Mouse (Mus musculus): ENCODE measurements around the gene Gm17482. TPM values are rescaled to one million over a fixed set of nuclear protein-coding genes. Genes with fewer than 3 reads are reported as not detected.

Gene Gm17482
- polyA plus RNA-seq, 1 experiment, result not detected

DNA sequence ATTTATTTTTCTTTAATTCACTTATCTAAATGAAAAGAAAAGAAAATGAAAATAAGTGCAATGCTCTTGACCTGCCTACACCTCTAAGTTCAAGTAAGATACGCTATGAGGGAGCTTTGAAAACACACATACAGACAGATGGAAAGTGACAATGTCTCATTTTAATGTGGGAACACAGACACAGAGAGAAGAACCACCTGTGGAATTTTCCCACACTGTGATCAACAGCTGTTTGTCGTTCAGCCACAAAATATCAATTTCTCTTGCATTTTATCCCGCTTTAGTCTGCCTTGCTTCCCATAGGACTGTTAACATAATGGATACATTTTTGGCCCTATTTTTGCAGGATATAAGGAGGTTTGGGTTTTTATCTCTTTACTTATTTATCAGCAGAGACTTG is 16.3 kb upstream of the Gm17482 start:
- DNase-seq (ENCODE audit: low read depth in 1 of 2, low spot score in 2 of 2), result no peak
- H3K4me3 ChIP-seq (ENCODE audit: extremely low read depth, insufficient read depth, insufficient read length), result no peak overlapping the region
- H3K27me3 ChIP-seq (ENCODE audit: control insufficient read depth, insufficient read depth, low read length), result no peaks in the 10 kb centered on the region
- H3K4me1 ChIP-seq (ENCODE audit: control insufficient read depth, insufficient read depth, insufficient read length), result no peaks in the 10 kb centered on the region
- no peak overlapping the region for H3K27ac ChIP-seq (ENCODE audit: insufficient read depth, low read length)
- TF ChIP-seq POLR2A (IDR thresholded peaks at IDR 0.05; ENCODE audit: low read depth, low read length), result no peak
- TF ChIP-seq CTCF (IDR thresholded peaks at IDR 0.05; ENCODE audit: extremely low read depth, insufficient read depth, insufficient read length, insufficient replicate concordance), result no peak
- no peaks in the 10 kb centered on the region for H3K36me3 ChIP-seq (ENCODE audit: control insufficient read depth, insufficient read depth, low read length)
- 91% methylated on average over 3 of the region's 3 CpGs for WGBS

DNA sequence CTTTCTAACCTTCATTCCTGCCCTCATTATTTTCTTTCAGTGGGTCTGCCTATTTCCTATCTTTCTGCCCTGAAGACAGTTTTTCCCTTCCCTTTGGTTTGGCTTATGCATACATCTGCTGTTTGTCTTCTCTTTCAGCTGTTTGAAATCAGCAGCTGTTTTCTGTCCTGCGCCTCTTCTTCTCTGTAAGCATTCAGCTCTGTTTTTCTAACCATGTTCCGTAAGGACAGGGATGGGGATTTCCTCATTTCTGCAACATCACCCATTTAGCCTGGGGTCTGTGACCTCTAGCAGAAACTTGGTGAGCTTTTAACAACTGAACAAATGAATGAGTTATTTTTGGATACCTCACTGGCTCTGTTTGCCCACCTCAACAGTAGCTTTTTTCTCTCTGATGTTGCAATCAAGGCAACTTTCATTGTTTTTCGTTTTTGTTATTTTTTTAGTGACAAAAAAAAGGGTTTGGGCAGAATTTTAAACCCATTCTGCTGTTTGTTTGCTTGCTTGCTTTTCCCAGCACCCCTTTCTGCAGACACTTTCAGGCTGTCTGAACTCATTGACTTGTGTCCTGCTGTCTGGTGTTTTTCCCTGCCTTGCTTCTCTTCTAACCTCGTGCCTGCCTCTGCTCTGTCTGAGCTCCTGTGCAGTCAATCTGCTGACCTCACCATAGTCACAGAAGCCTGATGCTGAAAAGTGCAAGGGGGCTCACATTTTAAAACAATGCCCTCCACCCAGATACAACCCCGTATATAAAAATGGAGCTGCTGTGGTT is 14.8 kb upstream of the Gm17482 start:
- Histone ChIP-seq H3K27ac (ENCODE audit: insufficient read depth, low read length) (no peak overlapping the region), H3K36me3 (ENCODE audit: control insufficient read depth, insufficient read depth, low read length) (no peaks in the 10 kb centered on the region), H3K4me3 (ENCODE audit: extremely low read depth, insufficient read depth, insufficient read length) (no peak overlapping the region), H3K4me1 (ENCODE audit: control insufficient read depth, insufficient read depth, insufficient read length) (no peaks in the 10 kb centered on the region), H3K27me3 (ENCODE audit: control insufficient read depth, insufficient read depth, low read length) (no peaks in the 10 kb centered on the region)
- no peak for DNase-seq (ENCODE audit: low read depth in 1 of 2, low spot score in 2 of 2)
- 55% methylated on average over 5 of the region's 5 CpGs for WGBS
- no peak for TF ChIP-seq CTCF (IDR thresholded peaks at IDR 0.05; ENCODE audit: extremely low read depth, insufficient read depth, insufficient read length, insufficient replicate concordance)
- TF ChIP-seq POLR2A (IDR thresholded peaks at IDR 0.05; ENCODE audit: low read depth, low read length), result no peak

DNA sequence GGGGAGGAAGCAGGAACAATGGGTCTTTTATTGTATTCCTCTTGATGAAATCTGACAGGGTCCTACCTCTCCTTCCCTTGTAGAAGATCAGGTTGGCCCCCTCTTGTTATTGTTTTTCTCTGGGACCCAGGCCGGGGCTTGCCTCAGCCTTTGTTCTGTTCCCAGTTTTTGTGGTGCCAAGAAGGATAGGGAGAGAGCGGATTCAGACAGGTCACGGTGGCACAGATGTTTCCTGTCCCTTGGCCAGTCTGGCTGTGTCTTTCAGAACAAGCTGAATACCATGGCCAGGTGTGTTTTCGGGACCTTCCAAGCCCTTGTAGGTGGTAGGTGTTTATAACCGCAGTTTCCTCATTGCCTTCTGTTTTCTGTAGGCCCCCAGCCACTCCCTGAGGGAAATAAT is 14.0 kb upstream of the Gm17482 start:
- no peak for DNase-seq (ENCODE audit: low read depth in 1 of 2, low spot score in 2 of 2)
- no peak overlapping the region for H3K4me3 ChIP-seq (ENCODE audit: extremely low read depth, insufficient read depth, insufficient read length)
- H3K27me3 ChIP-seq (ENCODE audit: control insufficient read depth, insufficient read depth, low read length), result no peaks in the 10 kb centered on the region
- no peaks in the 10 kb centered on the region for H3K4me1 ChIP-seq (ENCODE audit: control insufficient read depth, insufficient read depth, insufficient read length)
- WGBS, result 17% methylated on average over 5 of the region's 5 CpGs
- TF ChIP-seq POLR2A (IDR thresholded peaks at IDR 0.05; ENCODE audit: low read depth, low read length) (no peak), CTCF (IDR thresholded peaks at IDR 0.05; ENCODE audit: extremely low read depth, insufficient read depth, insufficient read length, insufficient replicate concordance) (no peak)
- H3K27ac ChIP-seq (ENCODE audit: insufficient read depth, low read length), result no peak overlapping the region
- no peaks in the 10 kb centered on the region for H3K36me3 ChIP-seq (ENCODE audit: control insufficient read depth, insufficient read depth, low read length)

DNA sequence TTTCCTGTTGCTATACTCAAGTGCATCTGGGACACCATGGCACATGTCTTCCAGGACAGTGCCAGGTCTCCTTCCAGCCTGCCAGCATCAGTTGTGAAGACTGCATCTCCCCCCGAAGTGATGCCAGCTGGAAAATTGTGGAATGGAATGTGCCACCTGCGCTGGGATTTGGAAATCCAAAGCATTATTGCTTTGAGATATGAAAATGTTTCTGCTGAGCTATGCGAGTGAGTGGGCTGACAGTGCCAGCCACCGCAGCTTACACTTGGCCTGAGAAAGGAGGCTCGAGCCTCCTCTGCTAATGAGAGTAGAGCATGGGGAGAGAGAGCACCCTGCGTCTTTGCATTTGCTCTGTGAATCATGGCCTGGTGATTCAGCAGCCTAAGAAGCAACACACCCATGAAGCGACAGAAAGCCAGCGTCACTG is 5.9 kb upstream of the Gm17482 start:
- WGBS, result 93% methylated on average over 8 of the region's 8 CpGs
- Histone ChIP-seq H3K4me1 (ENCODE audit: control insufficient read depth, insufficient read depth, insufficient read length) (no peaks in the 10 kb centered on the region), H3K27me3 (ENCODE audit: control insufficient read depth, insufficient read depth, low read length) (no peaks in the 10 kb centered on the region), H3K4me3 (ENCODE audit: extremely low read depth, insufficient read depth, insufficient read length) (no peak overlapping the region), H3K27ac (ENCODE audit: insufficient read depth, low read length) (no peak overlapping the region), H3K36me3 (ENCODE audit: control insufficient read depth, insufficient read depth, low read length) (no peaks in the 10 kb centered on the region)
- DNase-seq (ENCODE audit: low read depth in 1 of 2, low spot score in 2 of 2), result no peak
- no peak for TF ChIP-seq POLR2A (IDR thresholded peaks at IDR 0.05; ENCODE audit: low read depth, low read length)
- TF ChIP-seq CTCF (IDR thresholded peaks at IDR 0.05; ENCODE audit: extremely low read depth, insufficient read depth, insufficient read length, insufficient replicate concordance), result no peak

DNA sequence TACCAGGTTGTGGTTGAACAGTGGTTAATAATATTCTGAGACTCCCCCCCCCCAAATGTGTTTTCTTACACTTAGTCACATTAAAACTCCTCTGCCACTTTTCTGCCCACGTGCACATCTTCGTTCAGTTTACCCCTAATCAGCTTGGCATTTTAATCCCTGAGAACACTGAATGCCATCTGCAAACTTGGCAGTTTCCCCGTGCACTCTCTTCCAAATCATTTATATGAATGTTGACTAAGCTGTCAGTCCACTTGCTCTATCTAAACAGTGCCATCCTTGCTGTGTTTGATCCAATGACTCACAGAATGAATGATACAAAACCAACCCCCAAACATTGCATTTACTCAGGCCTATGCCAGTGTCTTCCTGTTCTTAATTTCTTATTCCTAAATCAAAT is 1.6 kb upstream of the Gm17482 start:
- DNase-seq (ENCODE audit: low read depth in 1 of 2, low spot score in 2 of 2), result no peak
- TF ChIP-seq CTCF (IDR thresholded peaks at IDR 0.05; ENCODE audit: extremely low read depth, insufficient read depth, insufficient read length, insufficient replicate concordance) (no peak), POLR2A (IDR thresholded peaks at IDR 0.05; ENCODE audit: low read depth, low read length) (no peak)
- WGBS, result 76% methylated on average over 3 of the region's 3 CpGs

DNA sequence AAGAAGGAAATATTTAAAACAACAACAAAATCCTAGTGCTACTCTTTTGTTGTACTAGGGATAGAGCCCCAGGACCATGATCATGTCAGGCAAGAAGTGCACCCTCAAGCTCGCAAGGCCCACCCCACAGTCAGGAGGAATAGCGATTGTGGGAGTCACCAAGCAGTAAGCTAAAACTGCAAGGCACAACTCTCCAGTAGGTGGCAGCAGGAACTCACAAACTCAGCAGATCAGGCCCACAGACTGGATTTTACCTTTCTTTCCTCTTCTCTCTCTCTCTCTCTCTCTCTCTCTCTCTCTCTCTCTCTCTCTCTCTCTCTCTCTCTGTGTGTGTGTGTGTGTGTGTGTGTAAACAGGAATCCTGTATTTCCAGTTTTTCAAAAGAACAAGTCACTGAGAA is 386 bp downstream of the Gm17482 start:
- DNase-seq (ENCODE audit: low read depth in 1 of 2, low spot score in 2 of 2), result peak; percentile 34 to 47
- Histone ChIP-seq H3K36me3 (ENCODE audit: control insufficient read depth, insufficient read depth, low read length) (no peaks in the 10 kb centered on the region), H3K4me1 (ENCODE audit: control insufficient read depth, insufficient read depth, insufficient read length) (no peaks in the 10 kb centered on the region), H3K27me3 (ENCODE audit: control insufficient read depth, insufficient read depth, low read length) (no peaks in the 10 kb centered on the region), H3K4me3 (ENCODE audit: extremely low read depth, insufficient read depth, insufficient read length) (no peak overlapping the region), H3K27ac (ENCODE audit: insufficient read depth, low read length) (no peak overlapping the region)
- 7% methylated on average over 2 of the region's 2 CpGs for WGBS
- TF ChIP-seq POLR2A (IDR thresholded peaks at IDR 0.05; ENCODE audit: low read depth, low read length) (no peak), CTCF (IDR thresholded peaks at IDR 0.05; ENCODE audit: extremely low read depth, insufficient read depth, insufficient read length, insufficient replicate concordance) (peak; percentile 75; the same call in 1 of the 2 replicates)

More for the DNA sequence above, 1.6 kb upstream of the Gm17482 start:
- Histone ChIP-seq H3K36me3 (ENCODE audit: control insufficient read depth, insufficient read depth, low read length) (no peaks in the 10 kb centered on the region), H3K27me3 (ENCODE audit: control insufficient read depth, insufficient read depth, low read length) (no peaks in the 10 kb centered on the region), H3K4me3 (ENCODE audit: extremely low read depth, insufficient read depth, insufficient read length) (no peak overlapping the region), H3K27ac (ENCODE audit: insufficient read depth, low read length) (no peak overlapping the region), H3K4me1 (ENCODE audit: control insufficient read depth, insufficient read depth, insufficient read length) (no peaks in the 10 kb centered on the region)

DNA sequence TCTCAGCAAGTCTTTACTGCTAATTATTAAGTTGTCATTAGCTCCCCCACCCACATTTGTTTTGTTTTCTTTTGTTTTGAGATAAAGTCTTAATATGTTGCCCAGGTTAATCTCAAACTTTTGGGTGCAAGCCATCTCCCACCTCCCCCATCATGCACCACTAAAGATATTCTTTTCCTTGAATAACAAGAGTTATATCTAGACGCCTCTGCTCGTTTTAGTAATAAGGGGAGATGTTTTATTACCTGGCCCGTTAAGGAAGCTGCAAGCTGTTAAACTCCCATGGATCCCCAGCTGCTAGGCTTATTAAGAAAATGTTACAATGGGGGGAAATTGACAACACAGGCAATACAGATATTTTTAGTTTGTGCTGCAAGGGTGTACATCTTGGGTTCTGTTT is 3.4 kb downstream of the Gm17482 start:
- no peak for DNase-seq (ENCODE audit: low read depth in 1 of 2, low spot score in 2 of 2)
- TF ChIP-seq CTCF (IDR thresholded peaks at IDR 0.05; ENCODE audit: extremely low read depth, insufficient read depth, insufficient read length, insufficient replicate concordance), result no peak
- TF ChIP-seq POLR2A (IDR thresholded peaks at IDR 0.05; ENCODE audit: low read depth, low read length), result no peak
- H3K27me3 ChIP-seq (ENCODE audit: control insufficient read depth, insufficient read depth, low read length), result no peaks in the 10 kb centered on the region
- H3K4me1 ChIP-seq (ENCODE audit: control insufficient read depth, insufficient read depth, insufficient read length), result no peaks in the 10 kb centered on the region
- WGBS, result 85% methylated on average over 3 of the region's 3 CpGs
- H3K36me3 ChIP-seq (ENCODE audit: control insufficient read depth, insufficient read depth, low read length), result no peaks in the 10 kb centered on the region
- H3K4me3 ChIP-seq (ENCODE audit: extremely low read depth, insufficient read depth, insufficient read length), result no peak overlapping the region
- H3K27ac ChIP-seq (ENCODE audit: insufficient read depth, low read length), result no peak overlapping the region

Data from spleen, adult 2 months (tissue).